Mouse (Mus musculus) c-Kit-negative CD71-positive TER-119-positive erythroid progenitor cells, embryonic 14.5 days (primary cell): ENCODE results near the gene Aip.
"Not testable (repeated sequence)": the region's sequence is repeated elsewhere in the genome, so short reads cannot be mapped to it uniquely, and the experiment has no call there.

ENCODE experiments used
- DNase-seq: peaks from one replicate; pipeline ENCODE4 v3.0.0-alpha.2; 2013; ENCODE audit warnings: low read depth, low spot score

Gene Aip

DNA sequence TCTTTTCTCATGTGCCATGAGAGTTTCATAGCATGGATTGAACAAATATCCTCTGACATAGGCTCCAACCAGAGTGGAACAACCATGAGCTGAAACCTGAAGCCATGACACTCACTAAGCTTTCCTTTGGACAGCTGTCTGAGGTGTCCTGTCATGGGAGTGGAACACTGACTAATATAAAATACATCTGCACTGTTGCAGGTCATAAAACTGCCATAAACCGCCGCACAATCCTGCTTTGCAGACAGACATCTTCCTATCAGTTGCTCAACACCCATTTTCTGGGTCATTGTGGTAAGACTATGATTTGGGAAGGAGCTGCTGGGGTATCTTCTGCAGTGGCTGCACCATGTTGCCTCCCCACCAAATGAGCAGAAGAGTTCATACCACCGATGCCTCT lies 32.9 kb downstream of the Aip start:
- DNase-seq: no peak

DNA sequence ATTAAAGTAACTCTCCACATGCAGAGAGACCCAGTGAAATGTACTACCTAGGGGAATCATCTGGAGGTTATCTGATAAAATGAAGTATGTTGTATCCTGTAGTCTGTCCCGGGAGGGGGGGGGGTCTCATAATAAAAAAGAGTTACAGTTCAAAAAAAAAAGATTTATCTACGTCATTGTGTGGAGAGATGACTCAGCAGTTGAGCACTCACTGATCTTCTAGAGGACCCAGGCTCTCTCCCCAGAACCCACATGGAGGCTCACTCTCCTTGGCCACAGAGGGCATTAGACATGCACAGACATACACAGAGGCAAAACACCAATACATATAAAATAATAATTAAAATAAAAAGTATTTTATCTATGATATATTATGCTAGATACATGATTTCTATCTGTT lies 34.3 kb downstream of the Aip start:
- no peak for DNase-seq

DNA sequence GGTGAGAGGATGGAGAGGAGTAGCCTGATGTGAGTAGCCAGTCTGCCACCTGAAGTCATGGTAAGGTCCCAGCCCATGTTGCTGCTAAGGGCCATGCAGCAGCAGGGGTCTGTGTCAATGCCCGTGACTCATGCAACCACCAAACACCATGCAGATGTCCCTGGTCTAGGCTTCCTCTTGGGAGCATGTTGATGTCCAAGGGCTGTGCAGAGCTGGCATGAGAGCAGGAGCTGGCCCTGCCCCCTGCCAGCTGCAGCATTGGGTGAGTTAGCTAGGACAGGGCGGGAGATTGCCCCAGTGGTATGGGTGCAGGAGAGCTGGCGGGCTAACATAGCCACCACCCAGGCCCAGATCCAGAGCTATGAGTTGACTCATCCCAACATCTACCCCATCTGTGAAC lies 35.2 kb downstream of the Aip start:
- DNase-seq: no peak

DNA sequence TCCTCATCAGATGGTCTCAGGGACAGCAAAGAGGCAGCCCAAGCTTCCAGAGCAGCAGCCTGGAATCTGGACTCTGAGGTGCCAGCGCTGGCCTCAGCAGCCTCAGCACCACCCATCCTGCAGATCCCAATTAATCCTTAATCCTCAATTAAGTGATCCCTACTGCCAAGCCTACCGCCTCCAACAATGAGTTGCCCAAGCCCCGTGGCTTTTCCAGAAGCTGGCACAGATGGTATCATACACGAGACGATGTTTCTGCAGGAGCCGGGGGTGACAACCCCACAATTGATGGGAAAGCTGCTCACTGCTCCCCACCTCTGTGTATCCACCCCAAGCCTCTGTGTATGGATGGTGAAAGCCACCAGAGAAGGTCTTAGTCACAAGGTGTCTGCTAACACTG lies 36.5 kb downstream of the Aip start:
- DNase-seq: no peak

DNA sequence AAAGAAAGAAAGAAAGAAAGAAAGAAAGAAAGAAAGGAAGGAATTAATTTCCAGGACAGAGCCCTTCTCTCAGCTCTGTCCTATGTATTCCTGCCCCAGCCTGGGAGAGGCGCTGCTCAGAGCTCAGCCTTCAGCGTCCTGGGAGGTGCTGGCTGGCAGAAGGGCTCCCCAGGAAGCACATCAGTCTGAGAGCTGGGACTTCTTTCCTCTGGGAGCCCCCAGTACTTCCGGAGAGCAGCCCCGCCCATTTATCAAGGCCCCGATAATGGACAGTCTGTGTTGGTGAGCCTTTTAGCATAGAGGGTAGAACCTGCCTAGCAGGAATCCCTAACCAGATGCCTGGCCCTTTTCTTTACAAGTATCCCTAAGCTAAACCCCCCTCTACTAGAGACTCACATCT lies 37.5 kb downstream of the Aip start:
- DNase-seq: no peak

DNA sequence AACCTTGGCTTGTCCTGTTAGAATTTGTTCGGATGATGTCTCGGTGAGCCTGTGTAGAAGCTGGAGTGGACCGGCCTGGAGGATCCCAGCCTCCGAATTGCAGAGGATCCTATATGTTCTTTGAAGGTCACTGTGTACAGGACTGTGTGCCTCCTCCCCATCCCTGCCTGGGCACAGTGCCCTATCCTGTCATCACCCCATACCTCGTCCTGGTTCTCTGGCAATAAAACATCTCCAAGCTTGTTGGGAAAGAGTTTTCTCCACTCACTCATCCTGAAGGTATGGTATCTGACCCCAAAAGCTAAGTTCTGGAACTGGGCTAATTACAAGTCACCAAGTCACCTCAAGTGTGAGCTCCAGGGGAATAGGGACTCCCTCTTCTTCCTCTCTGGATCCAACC lies 38.6 kb downstream of the Aip start:
- no peak for DNase-seq

DNA sequence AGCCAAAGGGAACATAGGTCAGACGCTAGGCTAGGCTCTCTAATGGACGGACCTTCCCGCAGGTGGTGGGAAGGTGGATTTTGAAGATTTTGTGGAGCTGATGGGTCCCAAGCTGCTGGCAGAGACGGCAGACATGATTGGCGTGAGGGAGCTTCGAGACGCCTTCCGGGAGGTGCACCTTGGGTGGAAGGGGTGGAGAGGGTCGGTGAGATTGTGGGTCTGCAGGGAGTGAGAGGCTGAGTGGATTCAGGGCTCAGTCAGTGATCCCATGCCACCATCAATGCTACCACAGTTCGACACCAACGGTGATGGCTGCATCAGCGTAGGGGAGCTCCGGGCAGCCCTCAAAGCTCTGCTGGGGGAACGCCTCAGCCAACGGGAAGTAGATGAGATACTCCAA lies 39.5 kb downstream of the Aip start:
- DNase-seq: no peak

DNA sequence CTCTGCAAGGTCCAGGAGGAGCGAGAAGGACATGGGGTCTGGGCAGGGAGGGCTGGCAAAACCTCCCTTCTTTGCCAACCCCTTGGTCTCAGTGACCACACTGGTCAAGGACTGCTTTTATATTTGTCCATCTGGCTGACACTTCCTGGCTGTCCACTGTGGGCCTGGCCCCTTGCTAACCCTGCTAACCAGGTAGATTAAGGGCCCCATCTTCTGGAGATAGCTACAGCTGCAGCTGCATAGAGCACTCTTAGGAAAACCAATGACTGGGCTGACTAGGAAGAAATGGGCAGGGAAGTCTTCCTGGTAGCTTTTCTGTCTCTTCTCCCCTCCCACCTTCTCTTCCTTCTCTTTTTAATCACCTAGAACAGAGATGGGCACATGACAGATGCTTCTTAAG lies 40.7 kb downstream of the Aip start:
- no peak for DNase-seq

DNA sequence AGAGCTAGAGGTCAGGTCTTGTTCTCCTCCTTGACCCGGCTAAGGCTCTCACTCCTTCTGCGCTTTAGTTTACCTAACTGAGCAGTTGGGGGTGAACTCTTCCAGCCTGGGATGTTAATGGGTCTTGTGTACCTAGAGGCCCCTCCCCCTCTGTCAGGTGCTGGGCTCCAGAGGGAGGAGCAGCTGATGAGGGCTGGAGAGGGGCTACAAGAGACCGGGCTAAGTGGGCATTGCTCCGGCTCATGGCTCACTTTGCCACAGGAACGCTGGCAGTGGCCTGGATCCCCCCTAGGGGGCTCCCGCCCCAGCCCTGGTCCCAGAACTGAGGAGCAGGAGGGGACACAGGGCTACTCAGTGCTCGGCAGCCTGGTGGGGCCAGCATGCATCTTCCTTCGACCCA lies 41.8 kb downstream of the Aip start:
- DNase-seq: no peak

DNA sequence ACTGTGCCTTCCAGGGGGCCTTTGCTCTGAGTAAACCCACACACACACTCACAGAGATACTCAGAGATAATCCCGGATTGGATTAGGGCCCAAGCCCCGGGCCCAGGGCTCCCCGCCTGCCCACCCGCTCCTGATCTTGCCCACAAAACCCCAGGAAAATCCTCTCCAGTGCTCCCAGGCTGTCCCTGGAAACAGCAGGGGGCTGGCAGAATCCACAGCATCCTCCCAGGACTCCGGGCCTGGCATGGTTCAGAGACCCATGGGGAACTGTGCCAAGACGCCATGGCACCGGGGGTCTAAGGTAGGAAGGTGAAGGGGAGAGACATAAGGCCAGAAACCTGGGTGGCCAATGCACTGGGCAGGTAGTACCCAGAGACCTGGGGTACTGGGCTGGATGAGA lies 42.3 kb downstream of the Aip start:
- DNase-seq: no peak

DNA sequence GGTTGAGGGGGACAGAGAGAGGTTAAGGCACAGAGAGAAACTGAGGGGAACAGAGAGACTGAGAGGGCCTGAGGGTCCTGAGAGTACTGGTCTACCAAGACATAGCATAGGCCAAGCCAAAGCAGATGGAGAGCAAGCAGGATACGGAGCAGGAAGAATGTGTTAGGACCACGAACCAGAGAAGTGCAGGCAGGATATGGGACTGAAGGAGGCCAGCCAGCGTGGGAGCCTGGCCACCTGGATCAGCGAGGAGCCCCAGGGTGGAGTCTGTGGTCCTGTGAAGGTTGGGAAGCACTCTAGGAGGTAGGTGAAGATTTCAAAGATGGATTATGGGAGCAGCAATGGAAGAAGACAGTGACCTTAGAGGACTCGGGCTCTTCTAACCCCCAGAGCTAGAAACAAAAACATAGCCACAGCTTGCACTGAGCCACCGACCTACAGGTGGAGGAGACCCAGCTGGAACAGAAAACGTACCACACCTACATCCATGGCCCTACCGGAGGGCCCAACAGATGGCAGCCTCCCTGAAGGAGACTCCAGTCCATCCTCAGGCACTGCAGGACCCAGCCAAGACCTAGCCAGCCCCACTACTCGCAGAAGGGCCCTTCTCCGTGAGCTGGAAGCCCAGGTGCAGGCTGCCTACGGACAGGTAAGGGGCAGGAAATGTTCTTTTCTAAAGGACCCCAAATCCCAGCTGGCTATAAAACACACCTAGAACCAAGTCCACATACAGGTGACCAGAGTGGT lies 43.3 kb downstream of the Aip start:
- no peak for DNase-seq

DNA sequence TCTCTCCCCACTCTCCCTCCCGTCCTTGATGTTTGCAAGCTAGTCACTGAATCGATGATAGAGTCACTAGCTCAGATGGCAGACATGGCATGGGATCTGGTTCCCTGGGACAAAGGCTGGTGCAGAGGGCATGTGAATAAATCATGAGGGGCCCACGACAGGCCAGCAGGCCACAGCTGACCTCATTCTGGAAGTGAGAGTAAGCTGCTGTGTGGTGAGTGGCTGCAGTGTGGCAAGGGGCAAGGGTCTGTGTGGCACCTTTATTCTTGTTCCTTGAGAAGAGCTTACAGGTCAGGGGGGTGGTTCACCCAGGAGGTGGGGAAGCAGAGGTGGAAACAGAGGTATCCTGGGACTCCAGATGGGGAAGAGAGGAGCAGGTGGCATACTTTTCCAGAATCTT lies 44.3 kb downstream of the Aip start, which contains the start of gene Cabp2:
Cabp2 (plus strand) TSS at position 185 of the 400 bp plus-strand sequence.
- DNase-seq: no peak

DNA sequence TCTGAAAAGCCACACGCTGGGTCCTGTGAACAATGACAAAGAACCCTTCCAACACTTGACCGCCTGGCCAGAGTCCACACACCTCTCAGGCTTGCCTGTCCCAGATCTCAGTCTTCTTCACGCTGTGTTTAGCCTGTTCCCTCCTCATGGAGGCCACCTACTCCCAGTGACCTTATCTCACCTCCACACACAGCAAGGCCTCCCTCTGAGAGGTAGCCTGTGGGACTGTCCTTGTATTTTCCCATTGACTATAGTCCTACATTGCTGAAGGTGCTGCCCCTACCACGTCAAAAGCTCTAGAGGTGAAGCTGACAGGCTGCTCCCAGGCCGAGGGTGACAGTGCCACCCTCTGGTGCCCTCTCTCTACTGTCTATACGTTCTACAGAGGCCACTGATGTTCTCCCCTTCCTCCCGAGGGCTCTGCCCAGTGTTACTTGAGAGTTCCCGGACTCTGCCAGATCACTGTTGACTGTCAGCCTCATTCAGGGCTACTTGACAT lies 45.1 kb downstream of the Aip start:
- peak; percentile 47 for DNase-seq

DNA sequence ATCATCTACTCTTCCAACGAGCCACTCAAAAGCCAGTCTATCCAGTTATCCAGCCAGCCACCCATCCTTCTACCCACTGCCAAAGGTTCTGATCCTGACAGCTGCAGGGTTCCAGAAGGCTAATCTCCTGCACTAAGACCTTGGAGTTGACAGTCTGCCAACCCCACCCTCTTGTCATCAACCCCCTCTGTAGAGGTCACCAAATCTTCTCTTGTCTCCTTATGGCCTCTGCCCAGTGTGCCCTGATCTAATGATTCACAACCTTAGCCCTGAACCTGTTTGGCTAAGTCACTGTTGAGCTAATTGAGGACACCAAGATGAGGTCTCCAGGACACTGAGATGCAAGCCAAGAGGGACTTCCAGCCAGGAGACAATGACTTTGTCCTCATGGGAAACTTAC lies 46.1 kb downstream of the Aip start:
- no peak for DNase-seq

DNA sequence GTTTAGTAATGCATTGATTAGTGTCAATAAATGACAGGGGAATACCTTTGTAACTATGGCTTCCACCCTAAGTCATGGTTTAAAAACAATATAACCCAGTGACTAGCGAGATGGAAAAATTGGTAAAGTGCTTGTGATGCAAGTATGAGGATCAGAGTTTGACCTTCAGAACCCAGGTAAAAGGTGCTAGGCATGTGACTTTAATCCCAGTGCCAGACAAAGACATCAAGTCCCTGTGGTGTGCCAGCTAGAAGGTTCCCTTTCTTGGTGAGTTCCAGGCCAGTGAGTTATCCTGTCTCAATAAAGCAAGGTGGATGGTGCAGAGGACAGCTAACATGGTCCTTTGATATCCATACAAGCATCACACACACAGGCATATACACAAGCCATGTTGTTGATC lies 50.1 kb downstream of the Aip start:
- DNase-seq: no peak

DNA sequence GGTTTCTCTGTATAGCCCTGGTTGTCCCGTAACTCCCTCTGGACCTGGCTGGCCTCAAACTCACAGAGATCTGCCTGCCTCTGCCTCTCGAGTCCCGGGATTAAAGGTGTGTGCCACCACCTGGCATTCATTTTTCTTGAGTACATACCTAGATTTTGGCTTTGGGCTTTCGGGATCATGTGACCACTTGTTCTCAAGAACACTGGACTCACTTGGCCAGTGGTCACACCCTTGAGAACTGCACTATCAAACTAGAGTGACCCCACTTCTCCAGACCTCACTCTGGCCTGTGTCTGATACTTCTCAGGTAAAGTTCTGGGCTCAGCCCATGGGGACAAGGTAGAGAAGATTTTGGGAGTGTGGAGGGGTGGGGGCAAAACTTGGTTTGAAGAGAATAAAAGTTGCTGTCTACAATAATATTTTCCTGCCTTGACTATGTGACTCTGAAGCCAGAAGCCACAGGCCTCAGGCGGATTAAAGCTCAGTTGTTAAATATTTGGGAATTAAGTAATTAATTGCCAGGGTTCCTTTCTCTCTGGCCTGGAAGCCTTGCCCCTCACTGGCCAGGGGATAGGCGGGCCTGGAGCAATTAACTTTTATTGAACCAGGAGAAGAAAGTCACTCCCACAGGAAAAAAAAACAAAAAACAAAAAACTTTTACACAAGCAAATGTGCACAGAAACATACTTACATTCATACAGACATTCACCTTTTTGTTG lies 52.8 kb downstream of the Aip start:
- DNase-seq: no peak

DNA sequence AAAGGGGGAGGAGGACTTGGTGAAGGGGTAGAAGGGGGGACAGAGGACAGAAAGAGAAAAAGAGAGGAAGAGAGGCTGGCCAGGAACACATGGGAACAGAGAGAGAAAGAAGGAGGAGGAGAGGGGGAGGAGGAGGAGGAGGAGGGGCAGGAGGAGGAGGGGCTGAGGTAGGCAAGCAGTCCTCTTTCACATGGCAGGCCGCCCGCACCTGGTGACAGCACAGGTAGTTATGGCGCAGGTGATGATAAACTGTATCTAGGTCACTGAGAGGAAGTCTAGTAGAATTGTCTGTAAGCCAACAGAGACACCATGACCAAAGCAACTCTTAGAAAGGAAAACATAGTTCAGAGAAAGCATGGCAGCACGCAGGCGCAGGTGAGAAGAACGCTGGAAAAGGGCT lies 54.3 kb downstream of the Aip start:
- DNase-seq: no peak

DNA sequence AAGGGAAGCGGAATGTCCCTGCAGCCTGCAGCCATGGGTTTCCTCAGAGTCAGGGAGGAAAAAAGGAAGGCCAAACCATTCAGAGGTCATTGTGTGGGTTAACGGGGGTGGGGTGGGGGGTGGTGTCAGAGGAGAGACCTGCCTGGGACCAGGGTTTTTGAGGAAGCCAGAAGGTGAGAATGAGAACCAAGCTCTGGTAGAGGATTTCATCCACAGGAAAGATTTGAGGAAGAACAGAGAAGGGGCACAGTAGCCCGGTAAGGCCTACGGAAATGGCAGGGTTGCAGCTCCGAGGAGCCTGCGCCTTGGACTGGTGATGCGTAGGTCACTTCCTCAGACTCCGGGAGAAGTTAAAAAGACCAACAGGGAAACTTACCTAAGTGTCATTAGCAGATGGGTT lies 54.9 kb downstream of the Aip start:
- DNase-seq: no peak

DNA sequence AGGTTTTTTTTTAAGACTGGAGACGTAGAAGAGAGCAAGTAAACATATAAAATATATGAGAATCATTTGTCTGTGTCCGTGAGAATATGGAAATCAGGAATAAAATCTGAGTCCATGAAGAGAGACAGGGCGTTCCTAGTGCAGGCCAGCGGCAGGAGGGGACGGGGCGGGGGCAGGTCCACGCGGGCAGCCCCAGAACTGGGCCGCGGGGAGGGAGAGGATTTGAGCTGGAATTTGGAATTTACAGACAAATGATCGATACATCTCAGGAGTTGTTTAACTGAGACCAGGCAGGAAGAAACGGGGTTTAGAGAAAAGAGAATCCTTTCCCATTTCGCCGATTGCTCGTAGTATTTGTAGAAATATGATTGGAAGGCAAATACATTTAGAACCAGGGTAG lies 55.3 kb downstream of the Aip start:
- DNase-seq: no peak

DNA sequence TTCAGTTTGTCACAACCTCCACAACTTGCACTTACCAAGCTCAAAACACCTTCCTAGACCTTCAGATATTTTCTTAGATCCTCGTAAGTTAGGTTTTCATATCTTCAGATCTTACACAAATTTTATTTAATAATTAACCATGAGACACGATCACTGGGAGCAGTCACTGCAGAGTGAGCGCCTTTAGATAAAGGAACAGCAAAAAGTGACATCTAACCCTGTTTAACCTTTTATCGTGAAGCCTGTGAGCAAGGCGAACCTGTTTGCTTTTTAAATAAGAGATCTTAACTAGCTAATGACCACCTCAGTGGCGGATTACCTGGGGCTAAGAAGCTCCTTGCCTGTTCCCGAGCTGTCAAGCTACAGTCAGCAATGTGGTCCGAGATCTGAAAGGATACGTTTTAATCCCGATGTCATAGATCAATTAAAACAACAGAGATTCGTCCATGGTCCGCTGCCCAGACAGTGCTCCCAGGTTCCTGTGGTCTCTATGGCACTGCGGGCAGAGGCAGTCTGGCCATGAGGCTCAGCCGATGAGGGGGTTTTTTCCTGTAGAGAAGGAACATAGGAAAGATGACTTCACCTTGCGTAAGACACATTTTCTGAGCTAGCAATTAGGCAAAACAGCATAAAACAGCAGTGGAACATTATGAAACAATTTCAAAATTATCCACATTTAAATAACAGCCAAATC lies 56.8 kb downstream of the Aip start:
- DNase-seq: no peak

DNA sequence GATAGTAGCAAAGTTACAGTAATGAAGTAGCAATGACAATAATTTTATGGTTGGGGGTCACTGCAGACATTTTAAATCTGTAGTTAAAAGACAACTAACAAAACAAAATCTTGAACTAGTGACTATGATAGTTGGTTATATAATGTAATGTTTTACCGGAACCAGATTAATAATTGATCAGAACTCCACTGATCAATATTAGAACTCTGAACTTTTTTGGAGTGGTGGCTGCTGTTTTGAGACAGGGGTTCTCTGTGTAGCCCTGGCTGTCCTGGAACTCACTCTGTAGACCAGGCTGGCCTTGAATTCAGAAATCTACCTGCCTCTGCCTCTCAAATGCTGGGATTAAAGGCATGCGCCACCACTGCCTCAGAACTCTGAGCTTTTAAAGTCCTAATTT lies 57.4 kb downstream of the Aip start:
- not testable (repeated sequence) for DNase-seq

DNA sequence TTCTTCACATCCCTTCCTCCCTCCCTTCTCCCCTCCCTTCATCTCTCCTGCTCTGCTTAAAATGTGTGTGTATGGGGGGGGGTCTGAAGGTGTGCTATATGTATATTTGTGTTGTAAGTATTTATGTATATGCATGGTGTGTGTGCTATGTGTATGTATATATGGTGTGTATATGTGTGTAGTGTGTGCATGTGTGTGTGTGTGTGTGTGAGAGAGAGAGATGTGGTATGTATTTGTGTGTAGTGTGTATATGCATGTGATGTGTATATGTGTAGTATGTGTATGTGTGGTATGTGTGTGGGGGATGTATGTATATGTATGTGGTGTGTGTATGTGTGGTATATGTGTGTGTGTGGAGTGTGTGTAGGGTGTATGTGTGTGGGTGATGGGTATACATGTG lies 58.8 kb downstream of the Aip start:
- DNase-seq: no peak

DNA sequence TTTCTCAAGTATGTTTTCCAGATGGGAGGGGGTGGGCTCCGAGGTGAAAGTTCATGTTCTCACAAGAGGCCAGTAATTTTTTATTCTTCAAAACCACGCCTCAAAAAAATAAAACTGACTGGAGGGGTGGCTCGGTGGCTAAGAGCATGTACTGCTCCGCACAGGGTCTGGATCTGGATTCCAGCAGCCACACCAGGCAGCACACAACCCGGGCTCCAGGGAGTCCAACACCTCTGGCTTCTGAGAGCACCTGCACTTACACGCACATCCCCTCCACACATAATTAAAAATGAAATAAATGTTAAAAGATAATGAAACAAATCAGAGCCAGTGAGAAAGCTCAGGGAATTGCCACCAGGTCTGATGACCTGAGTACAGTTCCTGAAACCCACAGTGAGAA lies 59.4 kb downstream of the Aip start:
- DNase-seq: no peak
